Mouse (Mus musculus): ENCODE data around the gene Ngly1.

DNA sequence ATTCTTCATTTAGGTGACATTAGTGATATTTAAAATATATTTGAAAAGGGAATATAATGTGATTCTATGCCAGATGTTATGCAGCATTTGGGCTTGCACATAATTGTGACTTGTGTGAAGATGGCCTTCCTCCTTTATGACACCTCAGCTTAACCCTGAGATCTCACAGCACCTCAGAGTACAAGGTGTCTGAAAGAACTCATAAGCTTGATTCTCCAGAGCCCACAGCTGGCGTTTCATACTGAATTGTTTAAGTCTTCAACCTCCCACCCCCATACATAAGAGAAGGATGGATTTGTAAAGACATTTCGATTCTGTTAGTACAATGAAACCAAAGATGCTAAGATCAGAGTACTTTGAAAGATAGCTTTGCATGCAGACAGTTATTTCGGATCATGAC is 1.0 kb downstream of the Ngly1 start:
- TF ChIP-seq POLR2A (IDR thresholded peaks at IDR 0.05; ENCODE audit: insufficient read depth, low read depth, low read length) (no peak), CTCF (IDR thresholded peaks at IDR 0.05) (no peak), EP300 (IDR thresholded peaks at IDR 0.05; ENCODE audit: insufficient read depth, low read depth, low read length) (no peak)

Data from heart, adult 2 months (tissue).